Mouse (Mus musculus): ENCODE results near the gene Slc25a24. TPM values are rescaled to one million over a fixed set of nuclear protein-coding genes. Genes with fewer than 3 reads are reported as not detected.

Slc25a24 gene
- polyA plus RNA-seq, 1 experiment = 1.6 TPM

DNA sequence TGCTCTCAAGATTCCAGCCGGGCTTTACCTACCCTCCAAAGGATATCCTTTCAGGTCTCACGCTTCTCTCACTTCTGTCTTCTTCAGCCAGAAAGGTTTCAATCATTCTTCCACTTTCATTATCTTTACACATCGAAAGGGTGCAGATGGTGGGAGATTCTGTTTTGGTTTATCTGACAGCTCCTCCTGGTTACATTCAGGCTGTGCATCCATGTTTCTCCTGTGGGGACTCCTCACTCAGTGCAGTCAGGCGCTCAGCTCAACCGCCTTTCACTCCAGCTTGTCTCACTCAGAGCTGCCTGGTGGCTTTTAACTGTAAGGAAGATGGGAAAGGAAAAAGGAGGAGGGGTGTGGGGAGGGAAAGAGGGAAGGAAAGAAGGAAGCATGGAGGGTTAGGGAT, 3.0 kb upstream of the Slc25a24 start:
- DNase-seq = no peak
- no peak overlapping the region for H3K4me3 ChIP-seq (ENCODE audit: insufficient read depth, low read depth, low read length)
- TF ChIP-seq CTCF (conservative IDR thresholded peaks at IDR 0.05; ENCODE audit: insufficient read depth, insufficient read length, low read depth, low read length) (no peak), POLR2A (IDR thresholded peaks at IDR 0.05; ENCODE audit: low read depth, low read length) (no peak)
- no peaks in the 10 kb centered on the region for H3K27me3 ChIP-seq (replicated peaks; ENCODE audit: control insufficient read depth, insufficient read depth, low read length)
- H3K27ac ChIP-seq (ENCODE audit: insufficient read depth, low read depth, low read length) = no peak overlapping the region
- no peaks in the 10 kb centered on the region for H3K4me1 ChIP-seq (ENCODE audit: control insufficient read depth, insufficient read depth, low read length)
- H3K36me3 ChIP-seq (ENCODE audit: control insufficient read depth, insufficient read depth, low read length) = no peaks in the 10 kb centered on the region
- WGBS = 88% methylated on average over 5 of the region's 5 CpGs

DNA sequence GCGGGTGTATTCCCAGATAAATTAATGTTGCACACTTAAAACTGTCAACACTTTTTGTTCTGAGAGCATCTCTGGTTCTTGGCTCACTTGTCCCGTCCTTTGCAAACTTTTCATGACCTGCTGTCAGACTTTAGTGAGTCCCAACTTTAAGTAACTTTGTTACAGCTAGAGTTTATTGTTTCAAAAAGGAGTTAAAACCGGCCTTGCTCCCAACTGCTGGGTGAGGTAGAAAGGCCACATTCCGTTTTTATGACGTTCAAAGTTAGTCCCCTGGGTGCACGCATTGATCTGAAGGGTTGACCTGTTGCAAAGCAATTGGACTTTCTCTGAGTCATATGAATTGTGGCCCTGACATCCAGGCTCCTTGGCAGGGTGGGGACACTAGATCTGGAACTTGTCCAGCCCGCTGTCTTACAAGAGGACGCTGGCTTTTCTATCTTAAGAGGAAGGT, 607 bp downstream of the Slc25a24 start:
- no peaks in the 10 kb centered on the region for H3K36me3 ChIP-seq (ENCODE audit: control insufficient read depth, insufficient read depth, low read length)
- peak overlapping the region; percentile 43; the same call in 1 of the 2 replicates for H3K27ac ChIP-seq (ENCODE audit: insufficient read depth, low read depth, low read length)
- H3K4me1 ChIP-seq (ENCODE audit: control insufficient read depth, insufficient read depth, low read length) = no peaks in the 10 kb centered on the region
- peak; percentile 67 for DNase-seq
- H3K27me3 ChIP-seq (replicated peaks; ENCODE audit: control insufficient read depth, insufficient read depth, low read length) = no peaks in the 10 kb centered on the region
- TF ChIP-seq CTCF (conservative IDR thresholded peaks at IDR 0.05; ENCODE audit: insufficient read depth, insufficient read length, low read depth, low read length) = no peak
- no peak for TF ChIP-seq POLR2A (IDR thresholded peaks at IDR 0.05; ENCODE audit: low read depth, low read length)
- peak overlapping the region; percentile 69 for H3K4me3 ChIP-seq (ENCODE audit: insufficient read depth, low read depth, low read length)
- 11% methylated on average over 8 of the region's 8 CpGs for WGBS

DNA sequence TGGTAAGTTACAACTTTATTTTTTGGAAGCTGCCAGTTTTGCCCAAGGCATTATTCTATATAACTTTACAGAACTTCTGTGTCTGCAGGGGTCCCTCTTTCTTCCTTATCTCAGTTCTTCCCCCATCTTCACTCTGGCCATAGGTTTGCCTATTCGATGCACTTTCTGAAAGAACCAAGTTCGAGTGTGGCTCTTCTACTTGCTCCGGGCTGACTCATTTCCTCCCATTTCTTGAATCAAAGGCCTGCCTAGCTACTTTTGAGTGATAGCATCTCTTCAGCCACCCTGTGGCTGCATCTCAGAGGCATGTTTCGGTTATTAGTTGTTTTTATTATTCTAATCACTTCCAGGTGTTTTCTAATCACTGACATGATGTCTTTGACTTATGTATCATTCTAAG, 1.1 kb downstream of the Slc25a24 start:
- Histone ChIP-seq H3K4me1 (ENCODE audit: control insufficient read depth, insufficient read depth, low read length) (no peaks in the 10 kb centered on the region), H3K36me3 (ENCODE audit: control insufficient read depth, insufficient read depth, low read length) (no peaks in the 10 kb centered on the region), H3K27me3 (replicated peaks; ENCODE audit: control insufficient read depth, insufficient read depth, low read length) (no peaks in the 10 kb centered on the region), H3K27ac (ENCODE audit: insufficient read depth, low read depth, low read length) (no peak overlapping the region), H3K4me3 (ENCODE audit: insufficient read depth, low read depth, low read length) (no peak overlapping the region)
- no peak for DNase-seq
- no peak for TF ChIP-seq CTCF (conservative IDR thresholded peaks at IDR 0.05; ENCODE audit: insufficient read depth, insufficient read length, low read depth, low read length)
- TF ChIP-seq POLR2A (IDR thresholded peaks at IDR 0.05; ENCODE audit: low read depth, low read length) = no peak
- WGBS = 50% methylated on average over 4 of the region's 4 CpGs

- no peaks in the 10 kb centered on the region for H3K27me3 ChIP-seq (replicated peaks; ENCODE audit: control insufficient read depth, insufficient read depth, low read length)
- DNase-seq = no peak
- 76% methylated on average over 6 of the region's 6 CpGs for WGBS
- H3K4me3 ChIP-seq (ENCODE audit: insufficient read depth, low read depth, low read length) = no peak overlapping the region
- H3K36me3 ChIP-seq (ENCODE audit: control insufficient read depth, insufficient read depth, low read length) = no peaks in the 10 kb centered on the region
- TF ChIP-seq CTCF (conservative IDR thresholded peaks at IDR 0.05; ENCODE audit: insufficient read depth, insufficient read length, low read depth, low read length) = no peak
- no peak for TF ChIP-seq POLR2A (IDR thresholded peaks at IDR 0.05; ENCODE audit: low read depth, low read length)
- H3K27ac ChIP-seq (ENCODE audit: insufficient read depth, low read depth, low read length) = no peak overlapping the region
- H3K4me1 ChIP-seq (ENCODE audit: control insufficient read depth, insufficient read depth, low read length) = no peaks in the 10 kb centered on the region
Measured at GRCm38 (mm10) chr3:109125531-109125930, 2.6 kb downstream of the Slc25a24 start.

GRCm38 (mm10) chr3:109129768-109130167, 6.8 kb downstream of the Slc25a24 start:
- Histone ChIP-seq H3K4me1 (ENCODE audit: control insufficient read depth, insufficient read depth, low read length) (no peaks in the 10 kb centered on the region), H3K27ac (ENCODE audit: insufficient read depth, low read depth, low read length) (no peak overlapping the region), H3K27me3 (replicated peaks; ENCODE audit: control insufficient read depth, insufficient read depth, low read length) (no peaks in the 10 kb centered on the region), H3K36me3 (ENCODE audit: control insufficient read depth, insufficient read depth, low read length) (no peaks in the 10 kb centered on the region), H3K4me3 (ENCODE audit: insufficient read depth, low read depth, low read length) (no peak overlapping the region)
- TF ChIP-seq CTCF (conservative IDR thresholded peaks at IDR 0.05; ENCODE audit: insufficient read depth, insufficient read length, low read depth, low read length) = no peak
- no peak for TF ChIP-seq POLR2A (IDR thresholded peaks at IDR 0.05; ENCODE audit: low read depth, low read length)
- no peak for DNase-seq
- WGBS = 78% methylated on average over 5 of the region's 5 CpGs

GRCm38 (mm10) chr3:109132966-109133365, 10.0 kb downstream of the Slc25a24 start:
- no peak for TF ChIP-seq CTCF (conservative IDR thresholded peaks at IDR 0.05; ENCODE audit: insufficient read depth, insufficient read length, low read depth, low read length)
- TF ChIP-seq POLR2A (IDR thresholded peaks at IDR 0.05; ENCODE audit: low read depth, low read length) = no peak
- Histone ChIP-seq H3K4me3 (ENCODE audit: insufficient read depth, low read depth, low read length) (no peak overlapping the region), H3K27me3 (replicated peaks; ENCODE audit: control insufficient read depth, insufficient read depth, low read length) (no peaks in the 10 kb centered on the region), H3K27ac (ENCODE audit: insufficient read depth, low read depth, low read length) (no peak overlapping the region), H3K4me1 (ENCODE audit: control insufficient read depth, insufficient read depth, low read length) (no peaks in the 10 kb centered on the region), H3K36me3 (ENCODE audit: control insufficient read depth, insufficient read depth, low read length) (no peaks in the 10 kb centered on the region)
- DNase-seq = no peak
- 89% methylated on average over 4 of the region's 4 CpGs for WGBS

- H3K36me3 ChIP-seq (ENCODE audit: control insufficient read depth, insufficient read depth, low read length) = no peaks in the 10 kb centered on the region
- no peaks in the 10 kb centered on the region for H3K27me3 ChIP-seq (replicated peaks; ENCODE audit: control insufficient read depth, insufficient read depth, low read length)
- WGBS = 98% methylated on average over 15 of the region's 15 CpGs
- H3K4me1 ChIP-seq (ENCODE audit: control insufficient read depth, insufficient read depth, low read length) = no peaks in the 10 kb centered on the region
- no peak for DNase-seq
- H3K27ac ChIP-seq (ENCODE audit: insufficient read depth, low read depth, low read length) = no peak overlapping the region
- TF ChIP-seq CTCF (conservative IDR thresholded peaks at IDR 0.05; ENCODE audit: insufficient read depth, insufficient read length, low read depth, low read length) (no peak), POLR2A (IDR thresholded peaks at IDR 0.05; ENCODE audit: low read depth, low read length) (no peak)
- no peak overlapping the region for H3K4me3 ChIP-seq (ENCODE audit: insufficient read depth, low read depth, low read length)
Measured at GRCm38 (mm10) chr3:109134036-109134435, 11.1 kb downstream of the Slc25a24 start.

All from kidney, adult 2 months (tissue).